Mouse (Mus musculus): Measurements from ENCODE around the gene Olfr209.
"Not testable (repeated sequence)": the region's sequence is repeated elsewhere in the genome, so short reads cannot be mapped to it uniquely, and the experiment has no call there.

Gene Olfr209

GRCm38 (mm10) chr16:59363893-59364292 is at the start of gene Olfr209:
TSS of gene Olfr209 (minus strand) at chr16:59363993.
- in situ Hi-C loops (cut with MboI, MseI): no loop called here

- in situ Hi-C loops (cut with MboI, MseI): loop anchor here (25.0 kb wide), 1 partner anchor 976 kb away; no protein-coding TSS in a partner anchor
Observed at GRCm38 (mm10) chr16:59413475-59413874, 49.7 kb upstream of the Olfr209 start.

- in situ Hi-C loops (cut with MboI, MseI): loop anchor here (25.0 kb wide), 1 partner anchor 972 kb away; no protein-coding TSS in a partner anchor
Observed at GRCm38 (mm10) chr16:59409800-59410199, 46.0 kb upstream of the Olfr209 start.

- in situ Hi-C loops (cut with MboI, MseI): loop anchor here (25.0 kb wide), 1 partner anchor 972 kb away; no protein-coding TSS in a partner anchor
Observed at GRCm38 (mm10) chr16:59409341-59409748, 45.6 kb upstream of the Olfr209 start.

GRCm38 (mm10) chr16:59407032-59407431 is 43.2 kb upstream of the Olfr209 start, which contains the start of gene Gabrr3:
TSS of gene Gabrr3 (plus strand) at chr16:59407332.
- in situ Hi-C loops (cut with MboI, MseI): loop anchor here (25.0 kb wide), 1 partner anchor 970 kb away; no protein-coding TSS in a partner anchor

- in situ Hi-C loops (cut with MboI, MseI): loop anchor here (25.0 kb wide), 1 partner anchor 967 kb away; no protein-coding TSS in a partner anchor
Observed at GRCm38 (mm10) chr16:59404798-59405197, 41.0 kb upstream of the Olfr209 start.

GRCm38 (mm10) chr16:59403684-59404083 is 39.9 kb upstream of the Olfr209 start:
- in situ Hi-C loops (cut with MboI, MseI): loop anchor here (25.0 kb wide), 1 partner anchor 966 kb away; no protein-coding TSS in a partner anchor

GRCm38 (mm10) chr16:59401985-59402384 is 38.2 kb upstream of the Olfr209 start:
- in situ Hi-C loops (cut with MboI, MseI): loop anchor here (25.0 kb wide), 1 partner anchor 965 kb away; no protein-coding TSS in a partner anchor

- in situ Hi-C loops (cut with MboI, MseI): loop anchor here (25.0 kb wide), 1 partner anchor 964 kb away; no protein-coding TSS in a partner anchor
Observed at GRCm38 (mm10) chr16:59401102-59401501, 37.3 kb upstream of the Olfr209 start.

- in situ Hi-C loops (cut with MboI, MseI): no loop called here
Observed at GRCm38 (mm10) chr16:59393300-59393699, 29.5 kb upstream of the Olfr209 start.

- in situ Hi-C loops (cut with MboI, MseI): no loop called here
Observed at GRCm38 (mm10) chr16:59349146-59349545, 14.6 kb downstream of the Olfr209 start, which contains the start of gene Olfr206. TSS of gene Olfr206 (minus strand) at chr16:59349246.

- in situ Hi-C loops (cut with MboI, MseI): no loop called here
Observed at GRCm38 (mm10) chr16:59331038-59331437, 32.8 kb downstream of the Olfr209 start, which contains the start of gene Olfr205. TSS of gene Olfr205 (minus strand) at chr16:59331138.

- in situ Hi-C loops (cut with MboI, MseI): not testable (repeated sequence)
Observed at GRCm38 (mm10) chr16:59323262-59323661, 40.5 kb downstream of the Olfr209 start.

- in situ Hi-C loops (cut with MboI, MseI): no loop called here
Observed at GRCm38 (mm10) chr16:59318148-59318547, 45.6 kb downstream of the Olfr209 start, which contains the start of gene Olfr204. TSS of gene Olfr204 (minus strand) at chr16:59318248.

Measured in T-helper 1 cell (primary cell).